Mouse (Mus musculus) thymus, postnatal 36 days (tissue): Measurements from ENCODE around the gene Cyp51.
"Not testable (repeated sequence)": the region's sequence is repeated elsewhere in the genome, so short reads cannot be mapped to it uniquely, and the experiment has no call there.

Experiments
- DNase-seq, 2 experiments: peaks; one replicate each; pipeline ENCODE4 v3.0.0; 2022; ENCODE audit warnings: mixed read lengths in 2 of 2

Gene Cyp51

DNA sequence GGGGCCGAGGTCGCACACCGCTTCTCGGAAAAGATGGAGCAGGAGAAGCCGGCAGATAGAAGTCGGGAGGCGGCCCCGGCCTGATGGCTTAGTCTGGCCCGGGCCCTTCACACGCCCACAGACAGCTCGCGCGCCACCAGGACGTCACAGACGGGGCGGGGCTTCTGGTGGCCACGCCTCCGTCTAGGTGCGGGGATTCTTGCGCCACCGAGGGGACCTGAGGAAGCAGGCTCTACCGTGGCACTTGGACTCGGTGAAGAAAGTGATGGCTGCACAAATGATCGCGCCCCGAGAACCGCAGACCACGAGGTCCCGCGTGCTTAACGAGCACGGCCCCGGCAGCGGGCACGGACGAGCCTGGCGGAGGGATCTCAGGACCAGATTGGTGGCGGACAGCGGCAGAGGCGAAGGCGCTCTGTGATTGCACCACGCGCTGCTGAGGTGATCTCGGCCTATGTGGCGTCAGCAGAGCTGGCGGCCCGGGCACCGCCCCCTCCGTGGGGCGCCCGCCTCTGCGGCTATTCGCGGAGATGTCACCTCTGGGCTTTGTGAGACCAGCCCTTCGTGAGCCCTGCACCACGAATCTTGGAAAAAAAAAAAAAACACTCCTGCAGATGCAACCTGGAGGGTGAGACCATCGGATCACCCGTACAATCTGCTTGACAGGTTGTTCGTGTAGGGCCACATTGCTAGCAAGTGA lies at the start of gene Cyp51:
TSS of gene Cyp51 (minus strand) at position 406 of the 700 bp plus-strand sequence.
- DNase-seq: peak; percentile 84 to 89

DNA sequence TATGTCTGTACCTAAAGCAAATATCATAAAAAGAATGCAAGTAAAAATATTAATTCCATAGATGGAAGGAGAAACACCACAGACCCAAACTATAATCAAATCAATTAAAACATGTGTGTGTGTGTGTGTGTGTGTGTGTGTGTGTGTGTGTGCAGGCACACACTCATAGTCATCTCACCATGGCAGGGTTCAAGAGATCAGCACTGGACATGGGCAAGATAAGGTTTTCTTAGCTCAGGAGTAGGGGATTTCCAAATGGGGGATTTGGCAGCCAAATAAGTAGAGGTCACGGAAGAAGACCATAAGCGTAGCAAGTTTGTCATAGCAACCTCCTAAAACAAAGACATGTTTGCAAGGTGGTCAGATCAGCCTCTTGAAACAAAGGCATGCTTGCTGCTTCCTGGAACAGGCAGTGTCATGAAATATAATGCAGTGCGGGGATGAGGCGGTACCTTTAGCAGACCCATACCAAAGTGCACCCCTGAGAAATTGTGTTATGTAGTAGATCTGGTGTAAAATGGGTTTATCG lies 8.1 kb upstream of the Cyp51 start:
- DNase-seq: no peak

DNA sequence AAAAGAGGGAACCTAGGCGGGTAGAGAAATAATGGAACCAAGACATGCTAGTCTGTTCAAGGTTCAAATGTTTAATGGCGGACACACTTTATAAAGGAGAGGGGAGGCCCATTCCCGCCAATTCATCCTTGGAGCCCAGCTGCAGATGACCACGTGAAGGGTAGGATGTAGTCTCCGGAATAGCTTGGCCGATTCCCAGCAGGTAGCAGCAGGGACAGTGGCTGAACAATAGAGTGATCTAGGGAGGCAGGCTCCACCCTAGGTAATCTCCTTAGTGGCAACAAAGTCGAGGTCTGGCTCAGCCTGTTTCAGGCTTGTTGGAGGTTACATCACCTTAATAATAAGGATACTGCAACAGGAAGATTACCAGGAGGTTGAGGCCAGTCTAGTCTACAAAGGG lies 2.5 kb upstream of the Cyp51 start:
- not testable (repeated sequence) for DNase-seq

DNA sequence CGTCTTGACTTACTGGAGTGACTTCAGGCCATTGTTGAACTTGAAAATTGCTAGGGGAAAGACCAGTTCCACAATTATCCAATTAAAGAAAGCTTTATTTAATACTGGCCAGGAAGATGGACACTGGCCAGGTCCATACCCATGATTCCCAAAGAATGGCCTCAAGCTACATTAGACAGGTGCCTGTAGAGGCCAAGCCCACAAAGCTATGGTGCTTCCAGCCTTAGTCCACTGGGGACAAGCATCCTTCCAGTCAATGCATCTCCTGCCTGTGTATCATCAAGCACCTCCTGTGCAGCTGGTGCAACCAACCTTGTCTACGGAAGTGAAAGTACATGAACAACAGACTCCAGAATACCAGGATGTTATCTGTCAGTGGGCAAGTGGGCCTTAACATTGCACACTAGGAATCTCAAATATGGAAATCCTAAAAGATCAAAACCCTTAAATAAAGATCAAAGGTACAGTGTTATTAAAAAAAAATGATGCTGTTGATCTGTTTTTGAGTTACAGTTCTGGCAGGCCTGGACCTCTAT lies 1.2 kb upstream of the Cyp51 start:
- DNase-seq: no peak

DNA sequence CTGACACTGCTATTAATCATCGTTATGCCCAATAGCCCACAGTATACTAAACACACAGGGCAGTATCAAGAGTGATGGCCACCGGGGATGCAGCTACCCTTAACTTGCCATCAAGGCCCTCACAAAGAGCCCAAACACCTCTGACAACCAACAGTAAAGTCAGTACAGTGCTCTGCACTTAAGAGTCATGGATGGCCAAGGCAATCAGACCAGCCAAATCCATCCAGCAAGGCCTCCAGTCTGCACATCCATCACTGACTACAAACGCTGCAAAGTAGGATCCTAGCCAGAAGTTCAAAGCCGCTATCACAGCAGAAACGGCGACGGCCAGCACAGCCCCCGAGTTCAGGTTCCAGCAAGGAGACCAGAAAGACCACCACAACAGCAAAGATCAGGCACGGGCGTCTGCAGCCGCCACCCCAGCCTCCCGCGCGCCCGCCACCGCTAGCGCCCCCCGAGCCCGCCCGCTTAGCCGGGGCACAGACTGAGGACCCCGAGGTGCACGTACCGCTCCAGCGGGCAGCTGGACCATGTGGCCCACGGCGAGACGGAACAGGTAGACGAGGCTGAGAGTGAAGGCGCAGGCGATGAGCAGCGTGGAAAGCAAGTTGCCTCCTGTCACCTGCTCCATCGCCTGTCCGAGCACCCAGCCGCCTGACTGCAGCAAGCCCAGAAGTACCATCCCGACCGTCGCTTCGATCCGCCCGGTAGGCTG lies 763 bp downstream of the Cyp51 start:
- no peak for DNase-seq

DNA sequence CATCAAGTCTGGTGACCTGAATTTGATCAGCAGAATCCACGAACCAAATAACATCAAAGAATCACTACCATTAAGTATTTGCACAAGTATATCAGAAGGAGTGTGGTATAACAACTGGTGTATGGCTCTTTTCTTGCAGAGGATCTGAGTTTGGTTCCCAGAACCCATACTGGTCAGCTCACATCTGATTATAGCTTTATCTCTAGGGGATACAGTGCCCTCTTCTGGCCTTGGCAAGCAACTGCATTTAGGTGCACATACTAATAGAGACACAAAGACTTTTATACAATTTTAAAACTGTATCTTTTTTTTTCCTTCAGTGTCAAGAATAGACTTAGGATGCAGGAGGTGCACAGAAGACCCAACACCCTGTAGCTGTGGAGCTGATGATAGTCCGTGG lies 2.8 kb downstream of the Cyp51 start:
- no peak for DNase-seq

DNA sequence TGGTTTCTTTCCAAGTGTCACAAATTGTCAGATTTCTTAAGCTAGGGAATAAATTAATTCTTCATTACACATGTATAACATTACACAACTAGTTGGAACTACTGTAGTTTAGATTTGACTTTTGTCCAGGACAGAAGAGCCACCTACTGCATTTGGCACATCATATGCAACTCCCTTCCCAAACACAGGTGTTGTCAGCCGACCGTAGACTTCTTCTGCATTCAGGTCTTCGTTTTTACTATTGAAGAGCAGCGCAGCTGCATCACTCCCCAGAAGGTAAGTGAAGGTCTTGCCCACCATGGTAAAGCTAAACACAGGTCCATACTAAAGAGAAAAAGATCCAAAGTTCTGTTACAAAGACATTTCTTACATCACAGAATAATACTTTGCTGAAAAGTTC lies 3.5 kb downstream of the Cyp51 start:
- no peak for DNase-seq

DNA sequence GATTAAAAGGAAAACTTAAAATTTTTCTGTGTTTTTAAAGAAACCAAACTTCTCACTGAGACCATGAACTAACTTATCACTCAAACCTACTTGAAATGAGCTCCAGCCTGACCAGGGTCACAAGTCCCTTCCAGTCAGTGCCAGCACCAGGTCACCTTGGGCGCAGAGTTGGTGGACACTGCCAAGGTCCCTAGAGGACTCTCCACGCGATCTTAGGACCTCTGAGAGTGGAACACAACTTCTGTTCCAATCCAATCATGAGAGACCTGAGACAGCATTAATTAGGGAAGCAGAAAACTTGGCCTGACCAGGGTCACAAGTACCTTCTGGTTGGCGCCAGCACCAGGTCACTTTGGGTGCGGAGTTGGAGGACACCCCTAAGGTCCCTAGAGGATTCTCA lies 10.1 kb downstream of the Cyp51 start:
- DNase-seq: no peak

DNA sequence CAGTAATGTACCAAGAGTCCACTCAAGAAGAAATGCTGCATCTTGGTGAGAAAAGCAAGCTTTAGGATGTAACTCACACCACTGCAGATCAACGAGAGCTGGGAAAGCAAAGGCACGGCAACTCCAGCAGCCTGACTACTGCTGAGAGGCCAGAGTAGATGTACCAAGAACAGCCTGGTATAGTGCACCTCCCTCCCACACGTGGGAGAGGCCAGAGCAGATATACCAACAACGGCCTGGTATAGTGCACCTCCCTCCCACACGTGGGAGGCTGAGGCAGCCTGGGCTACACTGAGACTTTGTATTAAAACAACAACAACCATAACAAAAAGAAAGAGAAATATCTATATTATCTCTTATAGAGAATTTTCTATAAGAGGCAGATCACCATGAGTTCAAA lies 16.4 kb downstream of the Cyp51 start:
- DNase-seq: no peak

DNA sequence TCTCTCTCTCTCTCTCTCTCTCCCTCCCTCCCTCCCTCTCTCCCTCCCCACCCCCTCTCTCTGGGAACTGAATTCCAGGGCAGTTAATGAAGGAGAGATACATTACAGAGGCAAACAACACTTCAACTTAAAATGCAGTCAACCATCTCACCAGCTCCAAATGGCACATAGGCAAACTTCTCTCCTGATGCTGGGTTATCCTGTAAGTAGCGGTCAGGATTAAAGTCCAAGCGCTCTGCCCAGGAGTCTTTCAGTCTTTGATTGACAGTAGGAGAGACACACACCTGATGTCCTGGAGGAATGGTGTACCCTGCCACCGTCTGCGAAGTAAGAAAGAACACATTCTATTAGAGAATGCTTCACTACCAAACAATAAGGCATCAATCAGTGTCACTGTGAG lies 18.2 kb downstream of the Cyp51 start:
- DNase-seq: no peak

DNA sequence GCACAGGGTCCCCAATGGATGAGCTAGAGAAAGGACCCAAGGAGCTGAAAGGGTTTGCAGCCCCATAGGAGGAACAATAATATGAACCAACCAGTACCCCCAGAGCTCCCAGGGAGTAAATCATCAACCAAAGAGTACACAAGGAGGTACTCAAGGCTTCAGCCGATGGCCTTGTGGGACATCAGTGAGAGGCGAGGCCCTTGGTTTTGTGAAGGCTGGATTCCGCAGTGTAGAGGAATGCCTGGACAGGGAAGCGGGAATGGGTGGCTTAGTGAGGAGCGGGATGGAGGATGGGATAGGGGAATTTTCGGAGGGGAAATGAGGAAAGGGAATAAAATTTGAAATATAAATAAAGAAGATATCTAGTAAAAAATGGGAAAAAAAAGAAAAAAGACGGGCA lies 19.6 kb downstream of the Cyp51 start:
- DNase-seq: no peak

DNA sequence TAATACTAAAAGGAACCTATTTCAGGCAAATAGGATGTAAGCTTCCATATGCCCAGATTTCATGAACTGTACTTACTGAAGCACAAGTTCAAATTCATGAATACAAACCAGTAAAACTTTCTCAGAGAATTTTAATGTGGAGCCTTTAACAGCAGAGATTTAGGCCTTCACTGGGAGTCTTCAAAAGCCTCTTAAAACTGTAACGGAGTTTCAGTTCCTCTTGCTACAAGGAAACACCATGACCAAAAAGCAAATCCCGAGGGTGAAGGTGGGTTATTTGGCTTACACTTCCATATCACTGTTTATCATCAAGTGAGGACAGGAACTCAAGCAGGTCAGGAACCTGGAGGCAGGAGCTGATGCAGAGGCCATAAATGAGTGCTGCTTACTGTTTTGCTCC lies 23.0 kb downstream of the Cyp51 start:
- DNase-seq: no peak

DNA sequence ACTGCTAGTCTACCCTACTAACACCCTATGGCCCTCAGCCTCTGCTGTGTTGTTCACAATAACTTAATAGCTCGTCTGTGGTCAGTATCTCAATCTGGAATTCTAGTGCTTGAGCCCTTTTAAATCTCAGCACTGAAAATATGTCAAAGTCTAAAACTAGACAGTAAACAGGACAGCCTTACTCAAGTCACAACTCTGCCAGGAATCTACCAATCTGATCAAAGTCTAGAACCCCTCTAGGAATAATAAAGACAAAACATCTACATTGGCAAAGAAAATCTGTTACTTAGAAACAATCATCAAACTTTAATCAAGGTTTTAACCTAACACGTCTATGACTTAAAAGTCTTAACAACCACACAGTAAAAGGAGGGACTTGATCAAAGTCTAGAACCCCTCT lies 23.7 kb downstream of the Cyp51 start:
- DNase-seq: no peak

DNA sequence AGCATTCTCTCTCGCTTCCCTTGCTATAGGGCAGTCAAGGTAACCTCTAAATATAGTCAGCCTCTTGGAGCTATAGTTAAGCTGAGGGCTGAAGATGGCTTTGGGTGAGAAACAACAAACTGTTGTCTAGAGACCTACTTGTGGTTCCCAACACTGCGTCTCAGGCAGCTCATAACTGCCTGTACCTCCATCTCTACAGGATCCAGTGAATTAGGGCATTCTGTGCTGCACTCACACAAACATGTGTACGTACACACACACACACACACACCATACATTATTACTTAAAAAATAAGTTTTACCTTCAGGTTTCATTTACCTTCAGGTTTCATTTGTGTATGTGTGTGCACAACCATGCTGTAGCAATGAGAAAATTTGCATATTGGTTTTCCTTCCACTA lies 25.5 kb downstream of the Cyp51 start:
- DNase-seq: no peak

DNA sequence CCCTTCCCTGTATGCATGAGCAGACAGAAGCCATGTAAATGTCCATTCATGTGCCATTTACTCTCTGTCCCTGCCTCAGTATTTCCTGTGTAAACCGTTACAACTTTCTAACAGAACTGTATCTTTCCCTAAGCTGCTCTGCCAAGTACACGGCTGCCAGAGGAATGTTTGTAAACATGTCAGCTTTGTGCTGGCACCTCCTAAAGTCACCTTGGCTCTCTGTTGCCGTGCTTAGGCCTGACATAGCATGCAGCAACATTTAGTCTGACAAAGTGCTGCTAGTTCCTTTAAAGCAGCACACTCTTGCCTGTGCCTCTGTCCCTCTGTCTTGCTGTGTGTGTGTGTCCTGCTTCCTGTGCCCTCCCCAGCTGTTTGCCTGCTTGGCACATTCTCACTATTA lies 37.3 kb downstream of the Cyp51 start:
- DNase-seq: no peak

DNA sequence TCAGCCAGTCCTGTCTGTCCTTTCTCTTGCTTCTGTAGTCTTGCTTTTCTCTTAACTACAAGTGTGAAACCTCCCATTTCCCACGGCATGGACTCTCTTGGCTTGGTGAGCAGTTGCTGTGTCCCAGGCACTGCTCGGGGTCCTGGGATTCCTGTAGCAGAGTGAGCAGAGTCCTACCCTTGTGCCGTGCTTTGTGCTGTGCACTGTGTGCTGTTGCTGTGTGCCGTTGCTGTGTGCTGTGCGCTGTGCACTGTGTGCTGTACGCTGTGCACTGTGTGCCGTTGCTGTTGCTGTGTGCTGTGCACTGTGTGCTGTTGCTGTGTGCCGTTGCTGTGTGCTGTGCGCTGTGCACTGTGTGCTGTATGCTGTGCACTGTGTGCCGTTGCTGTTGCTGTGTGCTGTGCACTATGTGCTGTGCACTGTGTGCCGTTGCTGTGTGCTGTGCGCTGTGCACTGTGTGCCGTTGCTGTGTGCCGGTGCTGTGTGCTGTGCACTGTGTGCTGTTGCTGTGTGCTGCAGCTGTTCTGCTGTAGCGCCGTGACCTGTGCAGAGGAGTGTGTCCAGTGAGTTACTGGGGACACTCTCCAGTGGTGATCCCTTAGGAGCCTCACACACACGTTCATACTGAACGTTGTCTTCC lies 38.0 kb downstream of the Cyp51 start:
- no peak for DNase-seq

DNA sequence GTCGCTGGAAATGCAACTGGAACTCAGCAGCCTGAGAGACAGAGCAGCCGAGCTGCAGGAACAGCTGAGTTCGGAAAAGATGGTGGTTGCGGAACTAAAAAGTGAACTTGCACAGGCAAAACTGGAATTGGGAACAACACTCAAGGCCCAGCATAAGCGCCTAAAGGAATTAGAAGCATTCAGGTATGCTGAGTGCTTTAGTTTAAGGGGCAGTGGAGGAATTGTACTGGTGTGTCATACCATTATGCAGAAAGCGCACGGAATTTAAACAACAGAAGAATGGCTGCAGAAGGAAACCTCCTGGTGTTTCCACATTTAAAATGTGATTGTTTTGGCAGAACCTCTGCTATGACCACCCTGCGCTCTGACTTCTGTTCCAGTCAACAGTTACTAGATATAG lies 44.2 kb downstream of the Cyp51 start:
- DNase-seq: no peak

DNA sequence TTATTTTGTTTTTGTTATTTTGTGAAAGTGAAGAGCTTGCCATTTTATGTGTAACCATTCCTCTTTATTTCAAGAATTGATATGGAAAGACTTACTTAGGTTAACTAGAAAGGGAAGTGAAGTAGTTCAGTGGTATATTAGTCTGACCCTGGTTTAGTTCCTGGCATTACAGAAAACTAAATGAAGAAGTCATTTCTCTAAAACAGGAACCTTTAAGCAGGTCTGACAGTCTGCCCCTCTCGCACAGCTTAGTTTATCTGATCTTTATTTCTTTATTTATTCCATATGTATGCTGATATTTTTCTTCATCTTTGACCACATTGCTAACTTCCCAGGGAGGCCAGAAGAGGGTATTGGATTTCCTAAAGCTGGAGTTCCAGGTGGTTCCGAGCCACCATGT lies 63.6 kb downstream of the Cyp51 start:
- no peak for DNase-seq

DNA sequence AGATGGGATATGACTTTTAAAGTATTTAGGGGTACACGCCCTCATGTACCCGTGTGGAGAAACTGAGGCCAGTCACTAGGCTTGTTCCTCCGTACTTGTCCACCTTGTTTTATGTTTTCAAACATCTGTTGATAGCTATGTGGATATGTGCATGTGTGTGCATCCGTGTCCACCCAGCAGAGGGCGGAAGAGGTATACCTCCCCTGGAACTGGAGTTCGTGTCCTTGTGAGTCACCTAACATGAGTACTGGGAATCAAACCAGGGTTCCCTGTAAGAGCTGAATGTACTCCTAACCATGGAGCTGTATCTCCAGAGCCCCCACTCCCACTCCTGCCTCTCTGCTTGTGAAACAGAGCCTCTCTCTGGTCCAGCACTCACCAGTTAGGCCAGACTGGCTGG lies 64.2 kb downstream of the Cyp51 start:
- peak; percentile 19 to 29 for DNase-seq

DNA sequence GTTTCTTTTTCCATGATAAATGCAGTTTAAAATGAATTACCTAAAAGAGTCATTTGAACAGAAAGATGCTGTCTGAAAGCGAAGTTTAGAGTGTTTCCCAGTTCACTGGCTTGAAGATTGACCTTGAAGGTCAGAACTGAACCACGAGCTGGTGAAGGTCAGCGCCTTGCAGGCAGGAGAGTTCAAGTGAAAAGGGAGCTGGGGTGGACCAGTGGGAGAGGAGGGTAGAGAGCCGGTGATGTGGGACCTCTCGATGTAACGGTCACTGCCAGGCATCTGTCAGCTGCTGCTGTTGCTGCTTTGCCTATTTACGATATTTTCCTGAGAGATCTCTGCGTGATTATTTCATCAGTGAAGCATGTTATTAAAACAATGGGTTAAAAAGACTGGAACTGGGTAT lies 65.2 kb downstream of the Cyp51 start:
- no peak for DNase-seq

DNA sequence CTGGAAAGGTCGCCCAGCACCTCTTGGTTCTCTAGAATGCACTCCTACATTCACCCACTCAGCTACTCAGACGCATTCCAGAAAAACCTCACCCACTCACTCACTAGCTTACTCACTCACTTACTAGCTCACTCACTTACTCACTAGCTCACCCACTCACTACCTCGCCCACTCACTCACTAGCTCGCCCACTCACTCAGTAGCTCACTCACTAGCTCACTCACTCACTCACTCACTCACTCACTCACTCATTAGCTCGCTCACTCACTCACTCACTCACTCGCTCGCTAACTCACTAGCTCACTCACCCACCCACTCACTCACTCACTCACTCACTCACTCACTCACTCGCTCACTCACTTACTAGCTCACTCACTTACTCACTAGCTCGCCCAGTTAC lies 67.9 kb downstream of the Cyp51 start:
- DNase-seq: no peak

DNA sequence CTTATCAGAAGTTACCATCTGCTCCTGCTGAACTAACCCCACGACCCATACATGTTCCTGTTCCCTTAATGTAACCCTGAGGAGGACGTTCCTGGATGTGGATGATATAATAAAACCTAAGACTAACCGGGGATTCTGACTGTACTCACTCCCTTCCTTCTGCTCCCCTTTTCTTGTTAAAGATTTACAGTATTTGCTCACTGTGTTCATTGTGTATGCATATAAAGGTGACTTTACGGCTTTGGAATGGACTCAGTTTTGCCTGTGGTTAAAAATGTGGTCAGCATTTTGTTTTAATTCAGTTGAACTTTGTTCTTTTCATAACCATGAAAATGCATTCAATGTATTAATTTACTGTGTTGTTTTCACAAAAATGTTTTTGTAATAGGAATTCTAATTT lies 72.7 kb downstream of the Cyp51 start:
- no peak for DNase-seq
